Mouse (Mus musculus) liver, embryonic 16.5 days (tissue): Measurements from ENCODE around the gene Slc5a1. TPM values are rescaled to one million over a fixed set of nuclear protein-coding genes. Genes with fewer than 3 reads are reported as not detected.

Experiments
- ATAC-seq: fragments of 200-750 bp; cut with Nextera tagmentation; 2 replicates; pipeline ENCODE4 v1.8.0; 2017; ENCODE audit warnings: low read depth, mild to moderate bottlenecking, moderate number of reproducible peaks, moderate library complexity
- H3K27ac ChIP-seq: fragments of 300-500 bp; sonication (generic); 2 replicates; pipeline ENCODE4 v1.5.1; 2014; ENCODE audit warnings: mild to moderate bottlenecking, low read length
- H3K27me3 ChIP-seq: fragments of 300-500 bp; sonication (generic); 2 replicates; pipeline ENCODE4 v1.6.1; 2014; ENCODE audit warnings: low read depth, low read length, mixed read lengths; ENCODE audit not compliant: control insufficient read depth, insufficient read depth
- H3K36me3 ChIP-seq: fragments of 300-500 bp; sonication (generic); 2 replicates; pipeline ENCODE4 v1.6.1; 2014; ENCODE audit warnings: mild to moderate bottlenecking; ENCODE audit not compliant: control insufficient read depth, insufficient read depth
- H3K4me1 ChIP-seq: fragments of 300-500 bp; sonication (generic); 2 replicates; pipeline ENCODE4 v1.6.1; 2014; ENCODE audit warnings: low read depth, low read length, mixed read lengths; ENCODE audit not compliant: control insufficient read depth
- H3K4me2 ChIP-seq: fragments of 300-500 bp; sonication (generic); 2 replicates; pipeline ENCODE4 v1.6.1; 2014; ENCODE audit warnings: low read depth, low read length, mixed read lengths
- H3K4me3 ChIP-seq: fragments of 300-500 bp; sonication (generic); 2 replicates; pipeline ENCODE4 v1.5.1; 2014; ENCODE audit warnings: low read depth, mild to moderate bottlenecking, low read length
- H3K9ac ChIP-seq: fragments of 300-500 bp; sonication (generic); 2 replicates; pipeline ENCODE4 v1.6.1; 2014; ENCODE audit warnings: low read depth, low read length
- H3K9me3 ChIP-seq: fragments of 300-500 bp; sonication (generic); replicated peaks from 2 replicates; pipeline ENCODE4 v1.6.1; 2016; ENCODE audit warnings: low read length; ENCODE audit not compliant: control insufficient read depth
- WGBS: fragments of 180-500 bp; shearing (Covaris S2); extraction: QIAGEN DNeasy Blood & Tissue Kit; methylation state at CpG from one replicate; pipeline ENCODE4 v1.1.7; 2014; ENCODE audit not compliant: insufficient replicate concordance; 5-methylcytosine and 5-hydroxymethylcytosine counted together
- polyA plus RNA-seq: library from polyadenylated mRNA; unstranded; fragments of >200 nt; fragmentation: Nextera tagmentation; extraction: Ambion mirVana; gene quantifications from 2 replicates; pipeline ENCODE4 v1.2.1, GENCODE M21; 2015

The Slc5a1 gene
- 0.74 TPM in 1 of 2 replicates, not detected in the other for polyA plus RNA-seq

- Histone ChIP-seq H3K4me3 (no peak within 1 kb of the TSS), H3K27me3 (peaks cover 17% of the 10 kb centered on the region), H3K4me2 (no peak within 1 kb of the TSS), H3K27ac (no peak within 1 kb of the TSS), H3K9ac (no peak within 1 kb of the TSS), H3K4me1 (no peaks in the 10 kb centered on the region), H3K36me3 (no peaks in the 10 kb centered on the region), H3K9me3 (no peaks in the 10 kb centered on the region)
- no peak for ATAC-seq
- 13% methylated on average over 25 of the region's 25 CpGs for WGBS
Measured at GRCm38 (mm10) chr5:33104025-33104481, at the start of gene Slc5a1. Gene Slc5a1, plus strand, starts transcription at chr5:33104219.

GRCm38 (mm10) chr5:33056126-33056765 lies 47.8 kb upstream of the Slc5a1 start:
- Histone ChIP-seq H3K27ac (no peak overlapping the region), H3K9me3 (no peaks in the 10 kb centered on the region), H3K36me3 (no peaks in the 10 kb centered on the region), H3K4me1 (no peaks in the 10 kb centered on the region), H3K27me3 (no peaks in the 10 kb centered on the region; the same call in 1 of the 2 replicates), H3K4me2 (no peak overlapping the region), H3K9ac (no peak overlapping the region), H3K4me3 (no peak overlapping the region)
- ATAC-seq = no peak
- 54% methylated on average over 10 of the region's 10 CpGs for WGBS

- Histone ChIP-seq H3K27me3 (no peaks in the 10 kb centered on the region), H3K27ac (no peak overlapping the region), H3K9ac (no peak overlapping the region), H3K9me3 (no peaks in the 10 kb centered on the region), H3K4me3 (no peak overlapping the region), H3K36me3 (no peaks in the 10 kb centered on the region), H3K4me1 (no peaks in the 10 kb centered on the region), H3K4me2 (no peak overlapping the region)
- ATAC-seq = no peak
Measured at GRCm38 (mm10) chr5:33070071-33070470, 33.9 kb upstream of the Slc5a1 start.

GRCm38 (mm10) chr5:33076490-33077191 lies 27.4 kb upstream of the Slc5a1 start:
- Histone ChIP-seq H3K27ac (no peak overlapping the region), H3K36me3 (no peaks in the 10 kb centered on the region), H3K4me3 (no peak overlapping the region), H3K27me3 (no peaks in the 10 kb centered on the region), H3K9ac (no peak overlapping the region), H3K9me3 (no peaks in the 10 kb centered on the region), H3K4me2 (no peak overlapping the region), H3K4me1 (no peaks in the 10 kb centered on the region)
- 48% methylated on average over 6 of the region's 6 CpGs for WGBS
- ATAC-seq = no peak

- H3K4me2 ChIP-seq = no peak overlapping the region
- H3K27me3 ChIP-seq = no peaks in the 10 kb centered on the region
- no peak overlapping the region for H3K4me3 ChIP-seq
- no peaks in the 10 kb centered on the region for H3K9me3 ChIP-seq
- H3K4me1 ChIP-seq = no peaks in the 10 kb centered on the region
- ATAC-seq = no peak
- no peak overlapping the region for H3K27ac ChIP-seq
- H3K9ac ChIP-seq = no peak overlapping the region
- WGBS = 89% methylated on average over 1 of the region's 1 CpGs
- H3K36me3 ChIP-seq = no peaks in the 10 kb centered on the region
Measured at GRCm38 (mm10) chr5:33082896-33083295, 21.1 kb upstream of the Slc5a1 start.

GRCm38 (mm10) chr5:33084599-33084998 lies 19.4 kb upstream of the Slc5a1 start:
- no peaks in the 10 kb centered on the region for H3K4me1 ChIP-seq
- WGBS = 59% methylated on average over 5 of the region's 5 CpGs
- H3K27me3 ChIP-seq = no peaks in the 10 kb centered on the region
- H3K4me2 ChIP-seq = no peak overlapping the region
- H3K9ac ChIP-seq = no peak overlapping the region
- H3K36me3 ChIP-seq = no peaks in the 10 kb centered on the region
- ATAC-seq = no peak
- H3K27ac ChIP-seq = no peak overlapping the region
- H3K9me3 ChIP-seq = no peaks in the 10 kb centered on the region
- H3K4me3 ChIP-seq = no peak overlapping the region

- no peak overlapping the region for H3K9ac ChIP-seq
- H3K27ac ChIP-seq = no peak overlapping the region
- H3K4me1 ChIP-seq = no peaks in the 10 kb centered on the region
- H3K4me2 ChIP-seq = no peak overlapping the region
- ATAC-seq = no peak
- H3K9me3 ChIP-seq = no peaks in the 10 kb centered on the region
- H3K36me3 ChIP-seq = no peaks in the 10 kb centered on the region
- WGBS = 73% methylated on average over 6 of the region's 6 CpGs
- no peaks in the 10 kb centered on the region for H3K27me3 ChIP-seq
- H3K4me3 ChIP-seq = no peak overlapping the region
Measured at GRCm38 (mm10) chr5:33091342-33091741, 12.7 kb upstream of the Slc5a1 start.

GRCm38 (mm10) chr5:33095315-33095714 lies 8.7 kb upstream of the Slc5a1 start:
- WGBS = 66% methylated on average over 4 of the region's 4 CpGs
- Histone ChIP-seq H3K27me3 (no peaks in the 10 kb centered on the region), H3K9ac (no peak overlapping the region), H3K9me3 (no peaks in the 10 kb centered on the region), H3K4me1 (no peaks in the 10 kb centered on the region), H3K4me3 (no peak overlapping the region), H3K27ac (no peak overlapping the region), H3K4me2 (no peak overlapping the region), H3K36me3 (no peaks in the 10 kb centered on the region)
- ATAC-seq = no peak

GRCm38 (mm10) chr5:33102369-33103055 lies 1.5 kb upstream of the Slc5a1 start:
- ATAC-seq = no peak
- 47% methylated on average over 12 of the region's 12 CpGs for WGBS
- no peak overlapping the region for H3K27ac ChIP-seq
- no peak overlapping the region for H3K4me2 ChIP-seq
- H3K4me3 ChIP-seq = no peak overlapping the region
- H3K9ac ChIP-seq = no peak overlapping the region
- peaks cover 17% of the 10 kb centered on the region for H3K27me3 ChIP-seq
- no peaks in the 10 kb centered on the region for H3K4me1 ChIP-seq
- H3K9me3 ChIP-seq = no peaks in the 10 kb centered on the region
- H3K36me3 ChIP-seq = no peaks in the 10 kb centered on the region
